Mouse (Mus musculus): ENCODE results near the gene Olfr691. TPM values are rescaled to one million over a fixed set of nuclear protein-coding genes. Genes with fewer than 3 reads are reported as not detected.

Gene Olfr691
- polyA plus RNA-seq, 1 experiment, result not detected

DNA sequence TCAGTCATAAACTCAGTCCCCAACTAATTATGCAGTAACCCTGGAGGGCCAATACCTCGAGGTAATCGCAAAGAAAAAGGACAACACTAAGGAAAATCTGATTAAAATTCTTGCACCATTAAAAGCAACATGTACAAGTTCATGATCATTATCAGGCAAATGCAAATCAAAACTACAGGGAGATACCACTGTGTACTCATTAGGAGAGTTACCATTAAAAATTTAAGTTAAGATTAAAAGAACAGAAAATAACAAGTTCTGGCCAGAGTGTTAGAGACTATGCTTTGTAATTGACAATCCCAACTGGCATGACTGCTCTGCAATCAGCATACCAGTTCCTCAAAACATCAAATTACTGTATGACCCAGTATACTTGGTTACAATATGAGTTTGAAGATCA is 682 bp upstream of the Olfr691 start:
- TF ChIP-seq MAX (IDR thresholded peaks at IDR 0.05) (no peak), USF1 (IDR thresholded peaks at IDR 0.05; ENCODE audit: low read depth) (no peak), CEBPB (IDR thresholded peaks at IDR 0.05; ENCODE audit: low read depth) (no peak), MYOG (IDR thresholded peaks at IDR 0.05; ENCODE audit: control insufficient read depth, extremely low read depth, insufficient read length) (no peak), MYOD1 (IDR thresholded peaks at IDR 0.05; ENCODE audit: control insufficient read depth, insufficient read length, low read depth) (no peak), CTCF (IDR thresholded peaks at IDR 0.05; ENCODE audit: control insufficient read depth, insufficient read depth, insufficient read length) (no peak)
- Histone ChIP-seq H3K27me3 (ENCODE audit: control insufficient read depth, insufficient read depth, insufficient read length) (no peaks in the 10 kb centered on the region), H3K79me3 (ENCODE audit: low read depth) (no peaks in the 10 kb centered on the region), H3K4me3 (ENCODE audit: insufficient read depth, poor library complexity, severe bottlenecking) (no peak overlapping the region), H3K36me3 (ENCODE audit: control insufficient read depth, insufficient read depth) (no peaks in the 10 kb centered on the region), H3K79me2 (ENCODE audit: control insufficient read depth, insufficient read depth) (no peaks in the 10 kb centered on the region), H3ac (ENCODE audit: control insufficient read depth, insufficient read length, low read depth) (no peak overlapping the region)

DNA sequence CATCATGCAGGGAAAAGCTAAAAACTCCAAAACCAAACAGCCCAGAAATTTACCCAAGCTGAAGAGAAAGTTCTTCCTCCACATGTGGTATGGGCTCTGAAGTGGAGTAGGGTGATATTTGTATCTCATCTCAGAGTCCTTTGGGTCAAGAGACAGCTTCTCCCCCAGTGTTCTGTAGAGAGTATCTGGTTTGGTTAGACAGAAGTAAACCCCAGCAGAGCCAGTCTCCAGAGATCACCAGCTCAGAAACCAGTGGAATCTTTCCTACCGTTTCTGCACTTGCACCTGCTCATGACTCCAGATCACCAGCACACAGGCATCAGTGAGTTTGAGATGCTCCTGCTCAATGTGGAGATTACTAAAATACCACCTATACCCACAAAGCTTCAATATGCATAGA is 8.1 kb downstream of the Olfr691 start, which contains the start of gene Olfr690:
Gene Olfr690, minus strand, starts transcription at position 101 of the 400 bp plus-strand sequence.
- Histone ChIP-seq H3K4me3 (ENCODE audit: insufficient read depth, poor library complexity, severe bottlenecking) (no peak within 1 kb of the TSS), H3K36me3 (ENCODE audit: control insufficient read depth, insufficient read depth) (no peaks in the 10 kb centered on the region), H3K79me2 (ENCODE audit: control insufficient read depth, insufficient read depth) (no peaks in the 10 kb centered on the region), H3ac (ENCODE audit: control insufficient read depth, insufficient read length, low read depth) (no peak within 1 kb of the TSS), H3K27me3 (ENCODE audit: control insufficient read depth, insufficient read depth, insufficient read length) (no peaks in the 10 kb centered on the region), H3K79me3 (ENCODE audit: low read depth) (no peaks in the 10 kb centered on the region)
- TF ChIP-seq MAX (IDR thresholded peaks at IDR 0.05) (no peak), CEBPB (IDR thresholded peaks at IDR 0.05; ENCODE audit: low read depth) (no peak), USF1 (IDR thresholded peaks at IDR 0.05; ENCODE audit: low read depth) (no peak), MYOD1 (IDR thresholded peaks at IDR 0.05; ENCODE audit: control insufficient read depth, insufficient read length, low read depth) (no peak), FOSL1 (IDR thresholded peaks at IDR 0.05; ENCODE audit: insufficient read depth, low read length, poor library complexity, severe bottlenecking) (no peak), CTCF (IDR thresholded peaks at IDR 0.05; ENCODE audit: control insufficient read depth, insufficient read depth, insufficient read length) (no peak), MYOG (IDR thresholded peaks at IDR 0.05; ENCODE audit: control insufficient read depth, extremely low read depth, insufficient read length) (no peak)

DNA sequence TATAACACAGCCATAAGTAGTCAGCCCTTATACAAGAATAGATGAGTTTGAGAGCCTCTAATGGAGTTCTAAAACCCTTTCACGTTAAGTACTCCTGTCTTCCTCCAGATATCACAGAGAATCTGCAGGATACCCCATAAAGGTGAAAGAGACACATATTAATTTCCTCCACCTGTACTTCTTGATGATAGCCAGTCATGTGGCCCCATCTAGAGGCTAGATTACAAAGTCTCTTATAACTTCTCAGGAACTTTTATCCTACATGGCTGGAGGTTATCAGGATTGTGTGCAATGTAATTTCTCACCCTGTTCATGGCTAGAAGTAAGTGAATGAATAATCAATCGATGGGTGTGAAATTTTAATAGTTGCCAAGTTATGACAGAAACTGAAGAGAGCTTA is 16.8 kb downstream of the Olfr691 start:
- TF ChIP-seq MYOD1 (IDR thresholded peaks at IDR 0.05; ENCODE audit: control insufficient read depth, insufficient read length, low read depth) (no peak), MYOG (IDR thresholded peaks at IDR 0.05; ENCODE audit: control insufficient read depth, extremely low read depth, insufficient read length) (no peak), CEBPB (IDR thresholded peaks at IDR 0.05; ENCODE audit: low read depth) (no peak), USF1 (IDR thresholded peaks at IDR 0.05; ENCODE audit: low read depth) (no peak), MAX (IDR thresholded peaks at IDR 0.05) (no peak), FOSL1 (IDR thresholded peaks at IDR 0.05; ENCODE audit: insufficient read depth, low read length, poor library complexity, severe bottlenecking) (no peak), CTCF (IDR thresholded peaks at IDR 0.05; ENCODE audit: control insufficient read depth, insufficient read depth, insufficient read length) (no peak)
- Histone ChIP-seq H3ac (ENCODE audit: control insufficient read depth, insufficient read length, low read depth) (no peak overlapping the region), H3K79me2 (ENCODE audit: control insufficient read depth, insufficient read depth) (no peaks in the 10 kb centered on the region), H3K27me3 (ENCODE audit: control insufficient read depth, insufficient read depth, insufficient read length) (no peaks in the 10 kb centered on the region), H3K4me3 (ENCODE audit: insufficient read depth, poor library complexity, severe bottlenecking) (no peak overlapping the region), H3K36me3 (ENCODE audit: control insufficient read depth, insufficient read depth) (no peaks in the 10 kb centered on the region), H3K79me3 (ENCODE audit: low read depth) (no peaks in the 10 kb centered on the region)

DNA sequence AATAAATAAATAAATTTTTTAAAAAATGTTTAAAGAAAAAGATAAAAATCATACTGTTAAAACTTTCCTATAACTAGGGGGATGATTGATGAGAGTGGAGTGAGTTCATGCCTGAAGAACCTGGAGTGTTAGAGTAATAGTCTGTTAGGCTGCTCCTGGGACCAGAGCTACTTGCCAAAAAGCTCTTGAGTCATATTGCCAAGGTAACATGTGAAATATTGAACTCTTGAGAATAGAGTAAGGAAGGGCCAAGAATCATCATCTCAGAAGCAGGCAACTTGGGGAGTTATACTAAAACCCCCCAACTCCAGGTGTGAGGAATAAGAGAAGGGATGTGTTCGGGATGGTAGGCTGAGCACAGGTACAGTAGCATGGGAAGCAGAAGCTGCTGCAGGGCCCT is 31.2 kb downstream of the Olfr691 start, which contains the start of gene Olfr689:
Gene Olfr689, plus strand, starts transcription at position 301 of the 400 bp plus-strand sequence.
- Histone ChIP-seq H3ac (ENCODE audit: control insufficient read depth, insufficient read length, low read depth) (no peak within 1 kb of the TSS), H3K79me2 (ENCODE audit: control insufficient read depth, insufficient read depth) (no peaks in the 10 kb centered on the region), H3K27me3 (ENCODE audit: control insufficient read depth, insufficient read depth, insufficient read length) (no peaks in the 10 kb centered on the region), H3K4me3 (ENCODE audit: insufficient read depth, poor library complexity, severe bottlenecking) (no peak within 1 kb of the TSS), H3K79me3 (ENCODE audit: low read depth) (no peaks in the 10 kb centered on the region), H3K36me3 (ENCODE audit: control insufficient read depth, insufficient read depth) (no peaks in the 10 kb centered on the region)
- TF ChIP-seq MAX (IDR thresholded peaks at IDR 0.05) (no peak), FOSL1 (IDR thresholded peaks at IDR 0.05; ENCODE audit: insufficient read depth, low read length, poor library complexity, severe bottlenecking) (no peak), USF1 (IDR thresholded peaks at IDR 0.05; ENCODE audit: low read depth) (no peak)

DNA sequence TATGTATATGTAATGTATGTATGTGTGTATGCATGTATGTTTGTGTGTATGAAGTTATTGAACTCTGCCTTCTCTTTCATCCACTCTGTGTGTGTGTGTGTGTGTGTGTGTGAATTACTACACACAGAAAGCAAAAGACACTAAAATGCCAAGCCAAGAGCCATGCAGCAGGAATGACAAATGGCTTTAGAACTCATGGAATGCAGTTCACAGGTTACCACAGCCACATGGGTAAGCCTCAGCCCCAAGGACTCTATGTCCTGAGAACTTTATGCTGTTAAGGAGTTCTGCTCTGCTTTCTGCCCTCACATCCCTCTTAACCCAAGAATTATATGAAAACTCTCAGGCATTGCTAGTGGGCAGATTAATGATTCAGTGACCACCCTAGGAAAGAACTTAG is 52.0 kb downstream of the Olfr691 start:
- no peak for TF ChIP-seq MYOG (IDR thresholded peaks at IDR 0.05; ENCODE audit: control insufficient read depth, extremely low read depth, insufficient read length)
- Histone ChIP-seq H3K27me3 (ENCODE audit: control insufficient read depth, insufficient read depth, insufficient read length) (no peaks in the 10 kb centered on the region), H3K79me2 (ENCODE audit: control insufficient read depth, insufficient read depth) (no peaks in the 10 kb centered on the region), H3K4me3 (ENCODE audit: insufficient read depth, poor library complexity, severe bottlenecking) (no peak overlapping the region), H3K79me3 (ENCODE audit: low read depth) (no peaks in the 10 kb centered on the region), H3K36me3 (ENCODE audit: control insufficient read depth, insufficient read depth) (no peaks in the 10 kb centered on the region), H3ac (ENCODE audit: control insufficient read depth, insufficient read length, low read depth) (no peak overlapping the region)

DNA sequence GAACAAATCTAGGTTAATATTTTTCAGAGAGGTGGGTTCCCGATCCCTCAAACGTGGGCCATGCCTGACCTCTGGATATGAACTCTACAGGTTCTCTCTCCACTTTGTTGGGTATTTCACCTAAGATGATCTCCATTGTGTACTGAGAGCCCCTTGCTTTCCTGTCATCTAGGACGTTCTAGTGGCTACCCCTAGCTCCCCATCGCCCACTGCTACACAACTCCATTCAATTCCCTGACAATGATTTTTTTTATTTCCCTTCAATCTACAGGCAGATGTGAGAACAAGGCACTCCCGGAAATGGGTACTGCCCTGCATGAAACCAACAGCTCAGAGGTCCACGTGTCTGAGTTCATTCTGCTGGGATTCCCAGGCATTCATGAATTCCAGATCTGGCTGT is 54.3 kb downstream of the Olfr691 start, which contains the start of gene Olfr688:
Gene Olfr688, plus strand, starts transcription at position 301 of the 400 bp plus-strand sequence.
- Histone ChIP-seq H3K36me3 (ENCODE audit: control insufficient read depth, insufficient read depth) (no peaks in the 10 kb centered on the region), H3K4me3 (ENCODE audit: insufficient read depth, poor library complexity, severe bottlenecking) (no peak within 1 kb of the TSS), H3ac (ENCODE audit: control insufficient read depth, insufficient read length, low read depth) (no peak within 1 kb of the TSS), H3K79me3 (ENCODE audit: low read depth) (no peaks in the 10 kb centered on the region), H3K27me3 (ENCODE audit: control insufficient read depth, insufficient read depth, insufficient read length) (no peaks in the 10 kb centered on the region), H3K79me2 (ENCODE audit: control insufficient read depth, insufficient read depth) (no peaks in the 10 kb centered on the region)
- TF ChIP-seq CTCF (IDR thresholded peaks at IDR 0.05; ENCODE audit: control insufficient read depth, insufficient read depth, insufficient read length), result no peak
- TF ChIP-seq USF1 (IDR thresholded peaks at IDR 0.05; ENCODE audit: low read depth), result no peak
- TF ChIP-seq MYOG (IDR thresholded peaks at IDR 0.05; ENCODE audit: control insufficient read depth, extremely low read depth, insufficient read length), result no peak

Other genes starting within 250 kb of the Olfr691 start
- not detected for gene Olfr680-ps1, start 249.5 kb downstream of the Olfr691 start, polyA plus RNA-seq (2012; fragmentation: generic; extraction: Trizol)
- gene Olfr681, start 225.4 kb downstream of the Olfr691 start, polyA plus RNA-seq (2012; fragmentation: generic; extraction: Trizol), result not detected
- gene Olfr683, start 195.3 kb downstream of the Olfr691 start, polyA plus RNA-seq (2012; fragmentation: generic; extraction: Trizol), result not detected
- not detected for gene Olfr684, start 178.6 kb downstream of the Olfr691 start, polyA plus RNA-seq (2012; fragmentation: generic; extraction: Trizol)
- gene Olfr685, start 156.3 kb downstream of the Olfr691 start, polyA plus RNA-seq (2012; fragmentation: generic; extraction: Trizol), result not detected
- not detected for gene Olfr686, start 134.8 kb downstream of the Olfr691 start, polyA plus RNA-seq (2012; fragmentation: generic; extraction: Trizol)
- gene Olfr688, start 54.2 kb downstream of the Olfr691 start, polyA plus RNA-seq (2012; fragmentation: generic; extraction: Trizol), result not detected
- not detected for gene Olfr689, start 31.1 kb downstream of the Olfr691 start, polyA plus RNA-seq (2012; fragmentation: generic; extraction: Trizol)
- gene Olfr690, start 8.2 kb downstream of the Olfr691 start, polyA plus RNA-seq (2012; fragmentation: generic; extraction: Trizol), result not detected
- gene Olfr692, start 26.0 kb upstream of the Olfr691 start, polyA plus RNA-seq (2012; fragmentation: generic; extraction: Trizol), result not detected
- gene Gm5901, start 32.8 kb upstream of the Olfr691 start, polyA plus RNA-seq (2012; fragmentation: generic; extraction: Trizol), result not detected
- 16.0 TPM for gene Fam160a2, start 57.8 kb upstream of the Olfr691 start, polyA plus RNA-seq (2012; fragmentation: generic; extraction: Trizol)
- gene Cnga4, start 62.3 kb upstream of the Olfr691 start, polyA plus RNA-seq (2012; fragmentation: generic; extraction: Trizol), result not detected
- not detected for gene Cckbr, start 83.5 kb upstream of the Olfr691 start, polyA plus RNA-seq (2012; fragmentation: generic; extraction: Trizol)
- 83.7 TPM for gene Cavin3, start 140.0 kb upstream of the Olfr691 start, polyA plus RNA-seq (2012; fragmentation: generic; extraction: Trizol)
- 27.9 TPM for gene Smpd1, start 212.1 kb upstream of the Olfr691 start, polyA plus RNA-seq (2012; fragmentation: generic; extraction: Trizol)
- gene Apbb1, start 239.4 kb upstream of the Olfr691 start, polyA plus RNA-seq (2012; fragmentation: generic; extraction: Trizol), result 22.4 TPM

Measured in C2C12 (cell line).